ENCODE assay signal across 8 mouse cellular contexts in the genomic region with DNA sequence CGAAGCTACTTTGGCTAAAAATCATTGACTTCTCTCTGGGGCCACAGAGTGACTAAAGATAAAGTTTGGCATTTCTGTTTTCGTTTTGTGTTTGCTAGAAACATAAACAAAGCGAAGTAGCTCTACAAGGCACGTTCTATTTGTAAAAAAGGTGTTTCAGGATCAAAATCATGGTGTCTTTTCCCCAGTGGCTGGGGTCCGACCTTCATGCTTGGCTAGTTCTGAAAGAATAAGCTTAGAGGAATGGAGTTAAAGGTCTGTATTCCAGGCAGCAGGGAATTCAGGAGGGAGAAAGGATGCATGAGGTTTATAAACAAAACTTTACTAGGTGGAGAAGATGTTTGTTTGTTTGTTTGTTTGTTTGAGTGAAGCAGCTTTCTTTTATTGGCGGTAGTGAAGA. TPM values are rescaled to one million over a fixed set of nuclear protein-coding genes. Genes with fewer than 3 reads are reported as not detected.
DNase-seq lines count a peak whose midpoint lies in the region; ATAC-seq and TF ChIP-seq lines count a peak whose summit lies in the region.

No protein-coding gene starts in this region.

- no peak for ATAC-seq in kidney, embryonic 15.5 days (replicated peaks; ENCODE audit: low FRiP score)
- ATAC-seq in hindbrain, postnatal 0 days: no peak
- ATAC-seq in midbrain, postnatal 0 days (ENCODE audit: low FRiP score): no peak
- ATAC-seq in inflammation-experienced regulatory T-cells, adult 6 months: no peak

- H3K4me3 ChIP-seq in kidney, embryonic 15.5 days (replicated peaks): peak overlapping the region; percentile 68
- H3K4me3 ChIP-seq in cortical plate, adult 2 months (ENCODE audit: insufficient read depth, low read length): peak overlapping the region; percentile 77
- peak overlapping the region; percentile 79 for H3K4me3 ChIP-seq in hindbrain, postnatal 0 days (ENCODE audit: low read length)
- H3K4me3 ChIP-seq in midbrain, postnatal 0 days (ENCODE audit: low read depth, low read length): peak overlapping the region; percentile 71

- peak overlapping the region; percentile 98 for H3K27ac ChIP-seq in kidney, embryonic 15.5 days
- 0 out of 2 replicates have a peak overlapping the region, but pooled peaks have one; percentile 24 for H3K27ac ChIP-seq in cortical plate, adult 2 months (ENCODE audit: insufficient read depth, low read length)
- peak overlapping the region; percentile 99 for H3K27ac ChIP-seq in hindbrain, postnatal 0 days
- peak overlapping the region; percentile 97 for H3K27ac ChIP-seq in midbrain, postnatal 0 days (ENCODE audit: low read depth, low read length)

- peak overlapping the region; percentile 66 for H3K4me2 ChIP-seq in kidney, embryonic 15.5 days
- peak overlapping the region; percentile 86 for H3K4me2 ChIP-seq in hindbrain, postnatal 0 days (ENCODE audit: low read depth, low read length)
- H3K4me2 ChIP-seq in midbrain, postnatal 0 days (ENCODE audit: low read depth, low read length, poor library complexity, severe bottlenecking): peak overlapping the region; percentile 71

- 21% methylated on average over 6 of the region's 6 CpGs for WGBS in kidney, embryonic 15.5 days
- WGBS in hindbrain, postnatal 0 days: 23% methylated on average over 6 of the region's 6 CpGs
- WGBS in midbrain, postnatal 0 days: 23% methylated on average over 6 of the region's 6 CpGs

- DNase-seq in kidney, adult 11 months: no peak
- DNase-seq in hindbrain, postnatal 0 days (ENCODE audit: low spot score): no peak
- peak; percentile 9 for DNase-seq in midbrain, postnatal 0 days (ENCODE audit: low spot score)
- no peak for DNase-seq in thymus, postnatal 25 days
- no peak for DNase-seq in spleen, postnatal 10 days (ENCODE audit: low spot score in 2 of 2)

- H3K9ac ChIP-seq in kidney, embryonic 15.5 days: peak overlapping the region; percentile 49
- H3K9ac ChIP-seq in hindbrain, postnatal 0 days (replicated peaks; ENCODE audit: low read length): peak overlapping the region; percentile 69
- H3K9ac ChIP-seq in midbrain, postnatal 0 days (replicated peaks; ENCODE audit: low read length, poor library complexity, severe bottlenecking): peak overlapping the region; percentile 79; the same call in 1 of the 2 replicates

- TF ChIP-seq CTCF in cortical plate, adult 2 months (IDR thresholded peaks at IDR 0.05; ENCODE audit: extremely low read depth, insufficient read depth, low read length): no peak
- TF ChIP-seq CTCF in hindbrain, postnatal 0 days (IDR thresholded peaks at IDR 0.05; ENCODE audit: low read depth): no peak
- no peak for TF ChIP-seq CTCF in midbrain, postnatal 0 days (IDR thresholded peaks at IDR 0.05)

- peaks cover 19% of the 10 kb centered on the region for H3K36me3 ChIP-seq in kidney, embryonic 15.5 days
- H3K36me3 ChIP-seq in hindbrain, postnatal 0 days (ENCODE audit: insufficient read depth, low read length): peaks cover 3% of the 10 kb centered on the region; the same call in 1 of the 2 replicates
- 0 out of 2 replicates have a peak, but pooled peaks cover 4% of the 10 kb centered on the region for H3K36me3 ChIP-seq in midbrain, postnatal 0 days (ENCODE audit: insufficient read depth, low read length)

- peaks cover 7% of the 10 kb centered on the region for H3K4me1 ChIP-seq in kidney, embryonic 15.5 days
- peaks cover 2% of the 10 kb centered on the region; the same call in 1 of the 2 replicates for H3K4me1 ChIP-seq in cortical plate, adult 2 months (ENCODE audit: control insufficient read depth, insufficient read depth, low read length)
- H3K4me1 ChIP-seq in hindbrain, postnatal 0 days (ENCODE audit: insufficient read depth, low read length): no peaks in the 10 kb centered on the region; the same call in 1 of the 2 replicates
- no peaks in the 10 kb centered on the region for H3K4me1 ChIP-seq in midbrain, postnatal 0 days (ENCODE audit: insufficient read depth, low read length)

- TF ChIP-seq POLR2A in cortical plate, adult 2 months (IDR thresholded peaks at IDR 0.05; ENCODE audit: extremely low read depth, insufficient read depth, low read length): no peak

- H3K9me3 ChIP-seq in kidney, embryonic 15.5 days (replicated peaks): no peaks in the 10 kb centered on the region
- H3K9me3 ChIP-seq in hindbrain, postnatal 0 days (ENCODE audit: low read length): no peaks in the 10 kb centered on the region
- H3K9me3 ChIP-seq in midbrain, postnatal 0 days (ENCODE audit: low read length): no peaks in the 10 kb centered on the region

- no peaks in the 10 kb centered on the region for H3K27me3 ChIP-seq in kidney, embryonic 15.5 days
- H3K27me3 ChIP-seq in hindbrain, postnatal 0 days (ENCODE audit: insufficient read depth, low read length): no peaks in the 10 kb centered on the region
- H3K27me3 ChIP-seq in midbrain, postnatal 0 days (ENCODE audit: insufficient read depth, low read length): no peaks in the 10 kb centered on the region

RNA-seq across cellular contexts. Expression of a gene that starts 0.7 kb away (rescaled TPM):
- 107 and 118 TPM in 2 replicates for polyA plus RNA-seq in kidney, embryonic 15.5 days (2015; fragmentation: Nextera tagmentation; extraction: Ambion mirVana)
- 37.7 and 41.1 TPM in 2 replicates for polyA plus RNA-seq in cortical plate, adult 2 months (2012; rRNA removed)
- 16.8 and 23.8 TPM in 2 replicates for total RNA-seq in hindbrain, postnatal 0 days (2014; rRNA removed)
- polyA plus RNA-seq in hindbrain, postnatal 0 days (2015; fragmentation: Nextera tagmentation; extraction: Ambion mirVana): 92.3 and 96.0 TPM in 2 replicates
- total RNA-seq in midbrain, postnatal 0 days (2014; rRNA removed): 22.7 and 31.8 TPM in 2 replicates
- polyA plus RNA-seq in midbrain, postnatal 0 days (2015; fragmentation: Nextera tagmentation; extraction: Ambion mirVana): 81.9 and 83.4 TPM in 2 replicates
- polyA plus RNA-seq in inflammation-experienced regulatory T-cells, adult 6 months (2017; shearing (Covaris generic)): 10 to 100 TPM; 16.8 to 30.5 (median 21.6) TPM

RNA-seq across cellular contexts. Expression of a gene that starts 38.6 kb away (rescaled TPM):
- polyA plus RNA-seq in kidney, embryonic 15.5 days (2015; fragmentation: Nextera tagmentation; extraction: Ambion mirVana): 3.4 and 3.8 TPM in 2 replicates
- polyA plus RNA-seq in cortical plate, adult 2 months (2012; rRNA removed): 5.3 and 6.0 TPM in 2 replicates
- 0.75 and 2.3 TPM in 2 replicates for total RNA-seq in hindbrain, postnatal 0 days (2014; rRNA removed)
- 1.1 and 1.4 TPM in 2 replicates for polyA plus RNA-seq in hindbrain, postnatal 0 days (2015; fragmentation: Nextera tagmentation; extraction: Ambion mirVana)
- total RNA-seq in midbrain, postnatal 0 days (2014; rRNA removed): 1.0 and 1.4 TPM in 2 replicates
- polyA plus RNA-seq in midbrain, postnatal 0 days (2015; fragmentation: Nextera tagmentation; extraction: Ambion mirVana): 1.2 and 1.3 TPM in 2 replicates
- polyA plus RNA-seq in inflammation-experienced regulatory T-cells, adult 6 months (2017; shearing (Covaris generic)): 1 to 10 TPM in 2 of 3 experiments, under 1 TPM in 1; 0.86 to 1.5 (median 1.0) TPM

RNA-seq across cellular contexts. Expression of a gene that starts 38.7 kb away (rescaled TPM):
- 27.8 and 32.1 TPM in 2 replicates for polyA plus RNA-seq in kidney, embryonic 15.5 days (2015; fragmentation: Nextera tagmentation; extraction: Ambion mirVana)
- 9.1 and 10.2 TPM in 2 replicates for polyA plus RNA-seq in cortical plate, adult 2 months (2012; rRNA removed)
- total RNA-seq in hindbrain, postnatal 0 days (2014; rRNA removed): 48.0 and 55.6 TPM in 2 replicates
- 29.0 and 30.3 TPM in 2 replicates for polyA plus RNA-seq in hindbrain, postnatal 0 days (2015; fragmentation: Nextera tagmentation; extraction: Ambion mirVana)
- 36.7 and 41.2 TPM in 2 replicates for total RNA-seq in midbrain, postnatal 0 days (2014; rRNA removed)
- polyA plus RNA-seq in midbrain, postnatal 0 days (2015; fragmentation: Nextera tagmentation; extraction: Ambion mirVana): 24.7 and 26.8 TPM in 2 replicates
- polyA plus RNA-seq in inflammation-experienced regulatory T-cells, adult 6 months (2017; shearing (Covaris generic)): 1 to 10 TPM; 1.3 to 2.4 (median 1.4) TPM

RNA-seq across cellular contexts. Expression of a gene that starts 53.6 kb away (rescaled TPM):
- polyA plus RNA-seq in kidney, embryonic 15.5 days (2015; fragmentation: Nextera tagmentation; extraction: Ambion mirVana): 43.1 and 44.0 TPM in 2 replicates
- 80.3 and 81.2 TPM in 2 replicates for polyA plus RNA-seq in cortical plate, adult 2 months (2012; rRNA removed)
- total RNA-seq in hindbrain, postnatal 0 days (2014; rRNA removed): 81.3 and 99.9 TPM in 2 replicates
- polyA plus RNA-seq in hindbrain, postnatal 0 days (2015; fragmentation: Nextera tagmentation; extraction: Ambion mirVana): 60.9 and 63.8 TPM in 2 replicates
- 70.1 and 93.9 TPM in 2 replicates for total RNA-seq in midbrain, postnatal 0 days (2014; rRNA removed)
- polyA plus RNA-seq in midbrain, postnatal 0 days (2015; fragmentation: Nextera tagmentation; extraction: Ambion mirVana): 66.0 and 72.7 TPM in 2 replicates
- polyA plus RNA-seq in inflammation-experienced regulatory T-cells, adult 6 months (2017; shearing (Covaris generic)): 10 to 100 TPM; 35.7 to 40.3 (median 38.6) TPM

Comparison
In these comparisons a context has a peak if more than half of its experiments do, and no peak if none do; other contexts are left out.
1. H3K27ac ChIP-seq: peak in every context shown above with its lines; median percentile 99 in hindbrain, postnatal 0 days; 98 in kidney, embryonic 15.5 days; 97 in midbrain, postnatal 0 days; 24 in cortical plate, adult 2 months.